Mouse (Mus musculus): Measurements from ENCODE around the gene Eme1. TPM values are rescaled to one million over a fixed set of nuclear protein-coding genes. Genes with fewer than 3 reads are reported as not detected.

The Eme1 gene
- polyA plus RNA-seq, 1 experiment: 7.5 TPM

GRCm38 (mm10) chr11:94682427-94682826 lies 28.7 kb upstream of the Eme1 start:
- Histone ChIP-seq H3K4me3 (ENCODE audit: insufficient read depth, low read length) (no peak overlapping the region), H3K27ac (ENCODE audit: insufficient read depth, low read depth, low read length) (peak overlapping the region; percentile 59), H3K4me1 (ENCODE audit: control insufficient read depth, insufficient read depth, low read length) (peaks cover 46% of the 10 kb centered on the region)
- TF ChIP-seq POLR2A (IDR thresholded peaks at IDR 0.05; ENCODE audit: borderline replicate concordance, low read depth, low read length): no peak
- no peak for TF ChIP-seq CTCF (IDR thresholded peaks at IDR 0.05; ENCODE audit: low read depth, low read length)

GRCm38 (mm10) chr11:94681640-94682039 lies 27.9 kb upstream of the Eme1 start:
- Histone ChIP-seq H3K4me1 (ENCODE audit: control insufficient read depth, insufficient read depth, low read length) (peaks cover 43% of the 10 kb centered on the region), H3K4me3 (ENCODE audit: insufficient read depth, low read length) (no peak overlapping the region), H3K27ac (ENCODE audit: insufficient read depth, low read depth, low read length) (peak overlapping the region; percentile 65)
- no peak for TF ChIP-seq POLR2A (IDR thresholded peaks at IDR 0.05; ENCODE audit: borderline replicate concordance, low read depth, low read length)
- no peak for TF ChIP-seq CTCF (IDR thresholded peaks at IDR 0.05; ENCODE audit: low read depth, low read length)

- no peak overlapping the region for H3K27ac ChIP-seq (ENCODE audit: insufficient read depth, low read depth, low read length)
- H3K4me3 ChIP-seq (ENCODE audit: insufficient read depth, low read length): no peak overlapping the region
- TF ChIP-seq POLR2A (IDR thresholded peaks at IDR 0.05; ENCODE audit: borderline replicate concordance, low read depth, low read length) (no peak), CTCF (IDR thresholded peaks at IDR 0.05; ENCODE audit: low read depth, low read length) (no peak; the same call in 1 of the 2 replicates)
- peaks cover 41% of the 10 kb centered on the region for H3K4me1 ChIP-seq (ENCODE audit: control insufficient read depth, insufficient read depth, low read length)
Measured at GRCm38 (mm10) chr11:94680639-94681038, 26.9 kb upstream of the Eme1 start.

GRCm38 (mm10) chr11:94677607-94678145 lies 23.9 kb upstream of the Eme1 start:
- no peak overlapping the region for H3K27ac ChIP-seq (ENCODE audit: insufficient read depth, low read depth, low read length)
- peaks cover 46% of the 10 kb centered on the region for H3K4me1 ChIP-seq (ENCODE audit: control insufficient read depth, insufficient read depth, low read length)
- no peak for TF ChIP-seq POLR2A (IDR thresholded peaks at IDR 0.05; ENCODE audit: borderline replicate concordance, low read depth, low read length)
- no peak for TF ChIP-seq CTCF (IDR thresholded peaks at IDR 0.05; ENCODE audit: low read depth, low read length)
- H3K4me3 ChIP-seq (ENCODE audit: insufficient read depth, low read length): peak overlapping the region; percentile 91

GRCm38 (mm10) chr11:94676754-94677606 lies 23.2 kb upstream of the Eme1 start, which contains the start of gene Xylt2:
TSS of gene Xylt2 (minus strand) at chr11:94677515.
- Histone ChIP-seq H3K4me1 (ENCODE audit: control insufficient read depth, insufficient read depth, low read length) (peaks cover 40% of the 10 kb centered on the region), H3K4me3 (ENCODE audit: insufficient read depth, low read length) (peak within 1 kb of the TSS; percentile 91), H3K27ac (ENCODE audit: insufficient read depth, low read depth, low read length) (peak within 1 kb of the TSS; percentile 40)
- no peak; the same call in 1 of the 2 replicates for TF ChIP-seq POLR2A (IDR thresholded peaks at IDR 0.05; ENCODE audit: borderline replicate concordance, low read depth, low read length)
- TF ChIP-seq CTCF (IDR thresholded peaks at IDR 0.05; ENCODE audit: low read depth, low read length): no peak

GRCm38 (mm10) chr11:94676308-94676707 lies 22.5 kb upstream of the Eme1 start:
- peaks cover 35% of the 10 kb centered on the region for H3K4me1 ChIP-seq (ENCODE audit: control insufficient read depth, insufficient read depth, low read length)
- no peak overlapping the region for H3K27ac ChIP-seq (ENCODE audit: insufficient read depth, low read depth, low read length)
- H3K4me3 ChIP-seq (ENCODE audit: insufficient read depth, low read length): peak overlapping the region; percentile 91
- TF ChIP-seq POLR2A (IDR thresholded peaks at IDR 0.05; ENCODE audit: borderline replicate concordance, low read depth, low read length) (no peak), CTCF (IDR thresholded peaks at IDR 0.05; ENCODE audit: low read depth, low read length) (no peak)

GRCm38 (mm10) chr11:94675446-94675845 lies 21.7 kb upstream of the Eme1 start:
- peaks cover 31% of the 10 kb centered on the region for H3K4me1 ChIP-seq (ENCODE audit: control insufficient read depth, insufficient read depth, low read length)

GRCm38 (mm10) chr11:94674984-94675383 lies 21.2 kb upstream of the Eme1 start:
- no peak for TF ChIP-seq CTCF (IDR thresholded peaks at IDR 0.05; ENCODE audit: low read depth, low read length)
- TF ChIP-seq POLR2A (IDR thresholded peaks at IDR 0.05; ENCODE audit: borderline replicate concordance, low read depth, low read length): no peak

More at GRCm38 (mm10) chr11:94675446-94675845, 21.7 kb upstream of the Eme1 start:
- no peak overlapping the region for H3K27ac ChIP-seq (ENCODE audit: insufficient read depth, low read depth, low read length)
- TF ChIP-seq CTCF (IDR thresholded peaks at IDR 0.05; ENCODE audit: low read depth, low read length) (no peak), POLR2A (IDR thresholded peaks at IDR 0.05; ENCODE audit: borderline replicate concordance, low read depth, low read length) (no peak)
- H3K4me3 ChIP-seq (ENCODE audit: insufficient read depth, low read length): no peak overlapping the region; the same call in 1 of the 2 replicates

GRCm38 (mm10) chr11:94665281-94665680 lies 11.5 kb upstream of the Eme1 start:
- TF ChIP-seq CTCF (IDR thresholded peaks at IDR 0.05; ENCODE audit: low read depth, low read length): no peak
- no peak for TF ChIP-seq POLR2A (IDR thresholded peaks at IDR 0.05; ENCODE audit: borderline replicate concordance, low read depth, low read length)
- H3K4me3 ChIP-seq (ENCODE audit: insufficient read depth, low read length): no peak overlapping the region
- no peaks in the 10 kb centered on the region for H3K4me1 ChIP-seq (ENCODE audit: control insufficient read depth, insufficient read depth, low read length)
- no peak overlapping the region for H3K27ac ChIP-seq (ENCODE audit: insufficient read depth, low read depth, low read length)

More at GRCm38 (mm10) chr11:94674984-94675383, 21.2 kb upstream of the Eme1 start:
- no peak overlapping the region for H3K27ac ChIP-seq (ENCODE audit: insufficient read depth, low read depth, low read length)
- H3K4me3 ChIP-seq (ENCODE audit: insufficient read depth, low read length): no peak overlapping the region
- H3K4me1 ChIP-seq (ENCODE audit: control insufficient read depth, insufficient read depth, low read length): peaks cover 31% of the 10 kb centered on the region

- TF ChIP-seq POLR2A (IDR thresholded peaks at IDR 0.05; ENCODE audit: borderline replicate concordance, low read depth, low read length) (no peak), CTCF (IDR thresholded peaks at IDR 0.05; ENCODE audit: low read depth, low read length) (no peak)
- Histone ChIP-seq H3K4me3 (ENCODE audit: insufficient read depth, low read length) (no peak overlapping the region), H3K27ac (ENCODE audit: insufficient read depth, low read depth, low read length) (no peak overlapping the region), H3K4me1 (ENCODE audit: control insufficient read depth, insufficient read depth, low read length) (no peaks in the 10 kb centered on the region)
Measured at GRCm38 (mm10) chr11:94661344-94661743, 7.6 kb upstream of the Eme1 start.
